Mouse (Mus musculus): Measurements from ENCODE around the gene Vmn1r119. TPM values are rescaled to one million over a fixed set of nuclear protein-coding genes. Genes with fewer than 3 reads are reported as not detected.

Vmn1r119 gene
- polyA plus RNA-seq (2012; rRNA removed), result not detected in 2 replicates

GRCm38 (mm10) chr7:21012355-21012754 is at the start of gene Vmn1r119:
Vmn1r119 (minus strand) TSS chr7:21012455.

GRCm38 (mm10) chr7:21053684-21054083 is 41.4 kb upstream of the Vmn1r119 start, which contains the start of gene Vmn1r120:
Vmn1r120 (minus strand) TSS chr7:21053784.

Other genes starting within 250 kb of the Vmn1r119 start
- gene Vmn1r112, start 241.3 kb downstream of the Vmn1r119 start, polyA plus RNA-seq (2012; rRNA removed), result not detected in 2 replicates
- not detected in 2 replicates for gene Vmn1r113, start 225.2 kb downstream of the Vmn1r119 start, polyA plus RNA-seq (2012; rRNA removed)
- gene Vmn1r114, start 200.3 kb downstream of the Vmn1r119 start, polyA plus RNA-seq (2012; rRNA removed), result not detected in 2 replicates
- gene Vmn1r115, start 167.5 kb downstream of the Vmn1r119 start, polyA plus RNA-seq (2012; rRNA removed), result not detected in 2 replicates
- gene Vmn1r116, start 140.2 kb downstream of the Vmn1r119 start, polyA plus RNA-seq (2012; rRNA removed), result not detected in 2 replicates
- not detected in 2 replicates for gene Vmn1r117, start 128.3 kb downstream of the Vmn1r119 start, polyA plus RNA-seq (2012; rRNA removed)
- gene Vmn1r118, start 100.1 kb downstream of the Vmn1r119 start, polyA plus RNA-seq (2012; rRNA removed), result not detected in 2 replicates
- gene Vmn1r120, start 41.3 kb upstream of the Vmn1r119 start, polyA plus RNA-seq (2012; rRNA removed), result not detected in 2 replicates
- gene Vmn1r121, start 86.1 kb upstream of the Vmn1r119 start, polyA plus RNA-seq (2012; rRNA removed), result not detected in 2 replicates
- gene Vmn1r122, start 121.7 kb upstream of the Vmn1r119 start, polyA plus RNA-seq (2012; rRNA removed), result not detected in 2 replicates
- not detected in 2 replicates for gene Vmn1r123, start 149.7 kb upstream of the Vmn1r119 start, polyA plus RNA-seq (2012; rRNA removed)
- gene Gm5157, start 178.0 kb upstream of the Vmn1r119 start, polyA plus RNA-seq (2012; rRNA removed), result not detected in 2 replicates
- not detected in 2 replicates for gene Vmn1r124, start 248.2 kb upstream of the Vmn1r119 start, polyA plus RNA-seq (2012; rRNA removed)

Data from central nervous system, embryonic 14 days (tissue).